Mouse (Mus musculus): Measurements from ENCODE around the gene Spata17.

The Spata17 gene

GRCm38 (mm10) chr1:187175991-187176390 lies 39.3 kb downstream of the Spata17 start:
- DNase-seq (ENCODE audit: low read depth, low spot score) = no peak

- DNase-seq (ENCODE audit: low read depth, low spot score) = no peak
These were observed 44.9 kb downstream of the Spata17 start for GRCm38 (mm10) chr1:187170361-187170760.

DNA sequence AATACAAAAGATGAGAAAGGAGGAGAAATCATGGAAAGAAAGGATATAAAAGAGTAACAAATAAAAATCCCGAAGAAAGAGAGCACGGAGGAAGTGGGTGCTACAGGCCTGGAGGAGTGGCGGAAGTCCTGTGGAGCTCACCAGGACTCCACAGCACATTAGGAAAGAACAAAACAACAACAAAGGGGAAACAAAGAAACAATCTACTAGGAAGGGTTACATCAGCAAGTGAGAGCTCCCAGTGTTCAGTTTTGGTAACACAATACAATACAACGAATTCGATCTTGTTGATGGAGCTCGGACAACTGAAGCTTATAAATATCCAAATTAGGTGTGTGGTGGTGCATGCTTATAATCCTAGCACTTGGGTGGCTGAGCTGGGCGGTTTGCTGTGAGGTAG lies 45.6 kb downstream of the Spata17 start:
- peak; percentile 50 for DNase-seq (ENCODE audit: low read depth, low spot score)

GRCm38 (mm10) chr1:187163571-187163970 lies 51.7 kb downstream of the Spata17 start:
- DNase-seq (ENCODE audit: low read depth, low spot score) = peak; percentile 35

GRCm38 (mm10) chr1:187155658-187156057 lies 59.6 kb downstream of the Spata17 start:
- DNase-seq (ENCODE audit: low read depth, low spot score) = no peak

DNA sequence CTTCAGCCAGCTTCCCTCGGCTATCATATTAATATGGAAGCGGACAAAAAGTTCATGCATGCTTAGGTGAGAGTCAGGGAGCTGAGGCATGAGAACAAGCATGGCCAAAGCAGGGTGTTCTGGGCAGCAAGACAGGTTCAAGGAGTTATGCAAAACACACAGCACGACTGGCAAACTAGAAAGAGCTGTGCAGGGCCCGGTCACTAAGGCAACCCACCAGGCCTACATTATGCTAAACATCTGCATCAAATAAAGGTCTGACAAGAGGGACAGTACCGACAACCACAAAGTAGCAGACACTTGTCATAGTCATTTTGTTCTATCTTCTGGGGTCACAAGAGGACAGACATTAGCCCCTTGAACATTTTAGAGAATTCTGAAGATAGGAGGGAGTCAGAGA lies 61.6 kb downstream of the Spata17 start:
- no peak for DNase-seq (ENCODE audit: low read depth, low spot score)

DNA sequence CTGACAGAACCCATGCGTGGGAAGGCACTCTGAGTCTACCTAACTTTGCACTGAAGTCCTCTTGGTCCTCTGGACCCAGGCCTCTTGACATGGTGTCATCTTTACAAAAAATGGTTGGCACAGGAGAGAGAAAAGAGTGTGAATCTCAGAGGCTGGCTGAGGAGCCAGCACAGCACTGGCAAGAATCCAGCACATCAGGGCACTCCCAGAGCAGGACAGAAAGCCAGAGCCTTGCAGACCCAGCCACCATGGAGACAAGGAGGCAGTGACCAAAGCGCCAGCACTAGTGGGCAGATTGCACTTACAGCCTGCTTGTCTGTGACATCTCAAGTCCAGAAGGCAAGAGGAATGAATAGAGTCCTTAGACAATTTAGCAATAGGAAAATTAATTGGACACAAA lies 62.7 kb downstream of the Spata17 start:
- DNase-seq (ENCODE audit: low read depth, low spot score) = no peak

DNA sequence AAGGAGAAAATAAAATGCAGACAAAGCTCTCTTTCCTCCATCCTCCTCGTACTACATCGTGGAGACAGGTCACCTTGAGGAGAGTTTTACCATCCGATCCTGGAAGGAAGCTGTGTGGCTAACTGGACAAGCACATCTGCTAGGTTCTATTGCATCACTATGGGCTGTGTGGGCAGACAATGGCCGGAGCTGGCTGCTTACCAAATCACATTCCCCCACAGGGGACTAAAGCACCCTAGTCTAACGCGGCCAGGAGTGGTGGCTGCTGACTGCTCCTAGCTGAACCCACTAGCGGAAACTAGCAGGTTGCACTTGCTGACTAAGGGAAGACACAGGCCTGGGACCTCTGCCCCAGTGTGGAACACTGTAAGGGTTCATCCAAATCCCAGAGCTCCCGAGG lies 72.3 kb downstream of the Spata17 start:
- no peak for DNase-seq (ENCODE audit: low read depth, low spot score)

- DNase-seq (ENCODE audit: low read depth, low spot score) = peak; percentile 75
These were observed 77.8 kb downstream of the Spata17 start for GRCm38 (mm10) chr1:187137426-187137825.

GRCm38 (mm10) chr1:187135887-187136286 lies 79.4 kb downstream of the Spata17 start:
- no peak for DNase-seq (ENCODE audit: low read depth, low spot score)

DNA sequence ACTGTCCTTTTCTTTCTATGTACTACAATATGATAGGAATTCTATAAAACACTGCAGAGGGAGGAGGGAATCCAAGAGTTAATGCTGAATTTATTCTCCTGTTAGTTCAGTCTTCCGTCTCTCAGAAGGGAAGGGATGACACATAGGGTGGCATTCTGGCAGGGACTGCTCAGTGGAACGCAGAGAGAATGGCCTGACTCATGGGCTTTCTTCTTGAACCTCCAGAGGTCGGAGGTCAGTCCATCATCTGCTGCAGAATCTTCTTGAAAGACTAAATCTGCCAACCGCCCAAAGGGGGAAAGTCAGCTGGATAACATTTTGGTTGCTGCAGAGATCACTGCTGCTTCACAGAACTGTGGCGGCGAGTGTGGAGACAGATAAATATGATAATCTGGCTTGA lies 81.4 kb downstream of the Spata17 start:
- DNase-seq (ENCODE audit: low read depth, low spot score) = no peak

GRCm38 (mm10) chr1:187132348-187132747 lies 82.9 kb downstream of the Spata17 start:
- no peak for DNase-seq (ENCODE audit: low read depth, low spot score)

DNA sequence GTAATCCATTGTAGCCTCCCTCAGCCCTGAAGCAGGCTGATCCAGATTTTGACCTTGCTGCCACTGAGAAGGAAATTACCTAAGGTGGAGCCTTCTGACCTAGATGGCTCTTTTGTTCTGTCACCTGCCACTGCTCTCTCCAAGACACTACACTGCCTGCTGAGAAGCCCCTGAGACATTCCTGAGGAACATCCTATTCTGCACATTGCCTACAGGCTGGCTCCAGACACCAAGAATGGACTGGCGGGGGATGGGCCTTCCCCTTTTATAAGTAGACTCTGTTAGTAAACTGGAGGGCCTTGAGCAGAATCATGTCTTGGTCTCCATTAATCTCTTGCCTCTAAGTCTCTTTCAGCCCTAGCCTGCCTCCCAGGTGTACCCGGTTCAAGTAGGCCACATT lies 87.7 kb downstream of the Spata17 start:
- DNase-seq (ENCODE audit: low read depth, low spot score) = peak; percentile 65

GRCm38 (mm10) chr1:187125733-187126132 lies 89.5 kb downstream of the Spata17 start:
- no peak for DNase-seq (ENCODE audit: low read depth, low spot score)

DNA sequence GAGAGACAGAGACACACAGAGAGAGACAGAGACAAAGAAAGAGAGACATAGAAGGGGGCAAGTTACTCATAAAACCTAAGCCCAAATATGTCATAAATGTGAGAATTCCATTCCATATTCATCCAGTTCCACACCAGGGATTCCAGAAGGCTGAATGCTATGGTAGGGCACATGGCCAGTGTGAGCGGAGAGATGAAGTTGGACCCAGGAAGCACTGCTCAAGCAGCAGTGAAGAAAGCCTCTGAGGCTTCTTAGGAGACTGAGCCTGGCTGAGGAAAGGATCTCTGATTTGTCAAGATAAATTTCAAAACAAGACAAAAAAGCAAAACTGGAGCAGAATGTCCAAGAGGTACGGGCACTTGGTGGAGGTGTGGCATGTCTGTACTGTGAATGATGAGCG lies 90.3 kb downstream of the Spata17 start:
- no peak for DNase-seq (ENCODE audit: low read depth, low spot score)

DNA sequence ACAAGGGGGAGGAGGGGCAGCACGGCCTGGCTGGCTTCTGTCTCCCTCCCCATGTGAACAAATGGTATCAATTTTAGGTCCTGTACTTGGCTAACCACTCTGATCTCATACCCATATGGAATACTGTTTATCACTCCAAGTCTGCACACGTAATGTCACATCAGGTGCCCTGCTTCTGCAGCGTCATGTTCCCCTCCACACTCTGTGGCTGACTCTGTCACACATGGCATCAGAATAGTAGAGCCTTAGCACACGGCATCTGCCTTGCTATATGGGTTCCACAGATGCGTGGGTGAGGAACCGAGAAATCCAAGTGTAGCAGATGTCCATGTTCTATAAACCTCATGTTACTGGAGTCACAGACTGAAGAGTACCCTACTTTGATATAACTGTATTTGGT lies 96.0 kb downstream of the Spata17 start:
- DNase-seq (ENCODE audit: low read depth, low spot score) = no peak

- no peak for DNase-seq (ENCODE audit: low read depth, low spot score)
These were observed 97.2 kb downstream of the Spata17 start for GRCm38 (mm10) chr1:187118108-187118507.

DNA sequence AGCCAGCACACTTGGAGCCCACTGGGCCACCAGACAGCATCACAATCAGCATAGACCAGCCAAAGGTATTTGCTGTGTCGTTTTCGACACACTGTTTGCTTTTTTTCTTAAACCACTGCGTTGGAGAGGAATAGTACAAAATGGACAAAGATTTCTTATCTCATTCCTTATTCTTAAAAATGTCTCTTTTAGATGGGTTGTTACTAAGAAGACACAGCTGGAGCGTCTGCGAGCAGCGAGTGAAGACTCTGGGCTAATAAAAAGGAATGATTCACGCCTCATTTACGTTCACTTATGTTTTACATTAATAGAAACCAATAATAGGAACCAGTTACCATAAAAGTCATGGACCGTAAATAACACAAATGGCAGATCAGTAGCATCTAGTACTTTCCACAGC lies 101.5 kb downstream of the Spata17 start:
- no peak for DNase-seq (ENCODE audit: low read depth, low spot score)

GRCm38 (mm10) chr1:187102130-187102529 lies 113.1 kb downstream of the Spata17 start:
- DNase-seq (ENCODE audit: low read depth, low spot score) = no peak

DNA sequence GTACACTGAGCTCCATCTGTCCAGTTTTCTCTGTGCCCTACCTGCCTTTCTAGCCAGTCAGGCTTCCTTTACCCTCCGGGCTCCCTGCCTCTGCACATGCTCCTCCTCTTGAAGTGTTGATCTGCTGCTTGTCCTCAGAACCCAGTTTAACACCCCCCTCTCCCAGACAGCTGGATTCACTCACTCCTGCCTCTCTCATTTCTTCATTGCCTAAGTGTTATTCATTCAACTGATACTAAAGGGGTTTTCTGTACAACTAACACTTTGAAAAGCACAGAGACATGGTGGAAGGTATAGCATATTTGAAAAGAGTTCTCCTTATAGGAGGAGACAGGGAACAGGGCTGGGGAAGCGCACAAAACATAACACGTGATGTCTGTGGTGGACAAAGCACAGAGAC lies 114.1 kb downstream of the Spata17 start:
- no peak for DNase-seq (ENCODE audit: low read depth, low spot score)

DNA sequence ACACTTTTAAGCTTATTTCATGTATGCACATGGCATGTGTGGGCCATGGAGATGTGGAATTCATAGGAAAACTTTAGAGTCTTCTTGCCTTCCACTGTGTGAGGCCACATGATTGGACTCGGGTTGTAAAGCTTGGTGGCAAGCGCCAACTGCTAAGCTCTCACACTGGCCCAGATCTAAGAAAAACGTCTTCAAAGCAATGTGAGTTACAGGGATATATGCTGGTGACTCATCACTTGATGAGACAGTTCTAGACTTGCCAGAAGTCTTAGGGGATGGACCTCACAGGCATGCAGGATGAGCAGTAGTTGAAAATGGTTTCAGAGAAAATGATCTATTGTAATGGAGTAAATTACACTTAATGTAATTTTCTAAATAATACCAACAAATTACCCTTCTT lies 114.6 kb downstream of the Spata17 start:
- DNase-seq (ENCODE audit: low read depth, low spot score) = no peak

DNA sequence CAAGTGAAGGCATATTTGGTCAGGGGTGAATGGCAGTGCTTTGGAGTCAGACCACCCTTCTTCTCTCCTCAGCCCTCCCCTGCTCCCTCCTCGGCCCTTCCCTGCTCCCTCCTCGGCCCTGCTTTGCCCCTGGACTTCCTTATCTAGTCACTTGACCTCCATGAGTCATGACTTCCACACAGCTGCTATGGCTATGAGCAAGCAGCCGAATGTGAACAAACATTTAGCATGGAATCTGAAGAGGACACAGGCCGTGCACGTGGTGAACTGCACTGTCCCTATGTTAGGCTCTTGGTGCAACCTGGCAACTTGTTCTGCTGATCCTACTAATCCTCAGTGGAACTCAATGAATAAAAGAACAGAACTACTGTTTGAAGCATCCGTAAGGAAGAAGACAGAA lies 117.0 kb downstream of the Spata17 start:
- DNase-seq (ENCODE audit: low read depth, low spot score) = no peak

- DNase-seq (ENCODE audit: low read depth, low spot score) = no peak
These were observed 122.7 kb downstream of the Spata17 start for GRCm38 (mm10) chr1:187092546-187092945.

- no peak for DNase-seq (ENCODE audit: low read depth, low spot score)
These were observed 126.4 kb downstream of the Spata17 start for GRCm38 (mm10) chr1:187088660-187089395.
